Mouse (Mus musculus): ENCODE measurements around the gene Ablim1.

GRCm38 (mm10) chr19:57109620-57110019 lies 205.1 kb downstream of the Ablim1 start:
- TF ChIP-seq CTCF (IDR thresholded peaks at IDR 0.05), result no peak
- TF ChIP-seq EP300 (IDR thresholded peaks at IDR 0.05; ENCODE audit: insufficient read depth, low read depth, low read length), result 0 out of 2 replicates have a peak, but pooled peaks have one; percentile 58

All from heart, adult 2 months (tissue).